Mouse (Mus musculus) lung, embryonic 14.5 days (tissue): ENCODE data around the gene Ptk6. TPM values are rescaled to one million over a fixed set of nuclear protein-coding genes. Genes with fewer than 3 reads are reported as not detected.
A peak's percentile ranks its signal among the peaks of the same experiment; 100 is the strongest.

Source experiments
- ATAC-seq: fragments of 200-750 bp; cut with Nextera tagmentation; 2 replicates; pipeline ENCODE4 v1.8.0; 2017; ENCODE audit warnings: mild to moderate bottlenecking, moderate TSS enrichment, moderate library complexity; ENCODE audit not compliant: insufficient read depth
- DNase-seq: peaks from one replicate; pipeline ENCODE4 v3.0.0-alpha.2; 2015
- H3K27ac ChIP-seq: fragments of 300-500 bp; sonication (generic); 2 replicates; pipeline ENCODE4 v1.5.1; 2014; ENCODE audit warnings: low read depth, mild to moderate bottlenecking, moderate library complexity
- H3K27me3 ChIP-seq: fragments of 300-500 bp; sonication (generic); 2 replicates; pipeline ENCODE4 v1.6.1; 2014; ENCODE audit warnings: low read length, control low read depth; ENCODE audit not compliant: insufficient read depth
- H3K36me3 ChIP-seq: fragments of 300-500 bp; sonication (generic); 2 replicates; pipeline ENCODE4 v1.6.1; 2014; ENCODE audit warnings: control low read depth; ENCODE audit not compliant: insufficient read depth
- H3K4me1 ChIP-seq: fragments of 300-500 bp; sonication (generic); 2 replicates; pipeline ENCODE4 v1.6.1; 2014; ENCODE audit warnings: antibody characterized with exemption, control low read depth; ENCODE audit not compliant: insufficient read depth
- H3K4me2 ChIP-seq: fragments of 300-500 bp; sonication (generic); 2 replicates; pipeline ENCODE4 v1.6.1; 2014; ENCODE audit warnings: mild to moderate bottlenecking
- H3K4me3 ChIP-seq: fragments of 300-500 bp; sonication (generic); 2 replicates; pipeline ENCODE4 v1.5.1; 2014; ENCODE audit warnings: low read depth, low read length
- H3K9ac ChIP-seq: fragments of 300-500 bp; sonication (generic); 2 replicates; pipeline ENCODE4 v1.6.1; 2014
- H3K9me3 ChIP-seq: fragments of 300-500 bp; sonication (generic); 2 replicates; pipeline ENCODE4 v1.6.1; 2016; ENCODE audit warnings: low read depth, low read length, control low read depth
- CTCF ChIP-seq: IDR thresholded peaks from 2 replicates; pipeline ENCODE4 v1.5.1; 2016; ENCODE audit warnings: antibody characterized with exemption, low read depth
- WGBS: fragments of 180-500 bp; shearing (Covaris S2); extraction: QIAGEN DNeasy Blood & Tissue Kit; methylation state at CpG from one replicate; pipeline ENCODE4 v1.1.7; 2014; 5-methylcytosine and 5-hydroxymethylcytosine counted together
- polyA plus RNA-seq: library from polyadenylated mRNA; unstranded; fragments of >200 nt; fragmentation: Nextera tagmentation; extraction: Ambion mirVana; gene quantifications from 2 replicates; pipeline ENCODE4 v1.2.1, GENCODE M21; 2014

Gene Ptk6
- polyA plus RNA-seq, 1 experiment from 2014 or later: not detected

DNA sequence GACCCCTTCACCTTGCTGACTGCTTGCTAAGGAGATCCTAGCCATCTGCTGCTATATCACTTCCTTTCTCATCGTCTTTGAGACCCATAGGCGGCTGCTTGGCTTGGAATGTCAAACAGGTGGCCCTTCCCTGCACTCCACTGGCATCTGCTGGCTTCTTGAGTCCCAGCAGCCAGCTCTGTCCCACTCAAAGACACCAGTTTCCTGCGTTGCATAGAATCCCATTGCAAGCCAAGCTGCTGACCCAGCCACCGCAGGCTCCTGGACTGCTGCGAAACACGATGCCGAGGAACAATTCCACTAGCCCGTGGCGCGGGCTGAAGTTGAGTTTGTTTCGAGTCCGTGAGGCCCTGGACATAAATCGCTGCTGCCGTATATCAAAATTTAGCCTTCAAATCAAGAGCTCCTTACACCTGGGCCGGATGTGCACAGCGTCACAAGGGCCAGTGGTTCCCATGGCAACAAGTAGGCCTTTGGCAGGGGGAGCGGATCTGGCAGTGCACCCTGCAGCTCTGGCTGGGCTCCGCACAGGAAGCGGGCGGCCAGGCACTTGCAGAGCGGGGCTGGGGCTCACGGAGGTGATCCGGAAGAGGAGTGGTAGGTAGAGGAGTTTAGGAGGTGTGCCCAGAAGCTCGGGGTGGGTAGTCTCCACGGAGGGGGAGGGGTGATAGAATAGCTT, 17.1 kb upstream of the Ptk6 start, which contains the start of gene Fndc11:
TSS of gene Fndc11 (plus strand) at position 476 of the 679 bp plus-strand sequence.
- WGBS: under 1% methylated on average over 25 of the region's 25 CpGs

DNA sequence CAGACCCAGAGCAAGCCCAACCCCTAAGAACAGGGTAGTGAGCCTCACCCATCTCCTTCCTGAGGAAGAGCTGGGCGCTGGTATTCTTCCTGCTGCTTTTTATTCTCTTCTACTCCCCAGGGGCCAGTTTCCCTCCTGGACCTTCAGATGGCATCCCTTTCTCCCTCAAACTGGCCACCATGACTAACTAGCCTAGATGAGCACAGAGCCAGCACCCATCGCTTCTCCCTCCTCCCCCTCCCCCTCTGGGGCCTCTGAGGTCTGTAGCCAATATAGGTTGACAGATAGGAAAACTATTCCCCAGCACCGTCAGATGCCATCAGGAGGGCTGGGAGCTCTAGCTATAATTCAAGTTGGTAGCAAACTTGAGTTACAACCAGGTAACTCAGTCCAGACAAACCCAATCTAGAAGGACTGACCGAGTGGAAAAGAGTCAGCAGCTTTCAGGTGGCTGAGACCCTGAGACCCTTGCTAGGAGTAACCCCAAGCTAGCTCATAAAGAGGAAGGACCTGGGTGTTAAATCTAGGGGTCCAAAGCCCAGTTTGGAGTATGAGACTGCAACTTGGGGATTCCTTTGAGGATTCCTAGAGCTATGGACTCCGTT, 16.4 kb upstream of the Ptk6 start:
- no peak overlapping the region for H3K9ac ChIP-seq
- H3K36me3 ChIP-seq: no peaks in the 10 kb centered on the region
- no peak overlapping the region for H3K4me3 ChIP-seq
- ATAC-seq: no peak
- peaks cover 6% of the 10 kb centered on the region; the same call in 1 of the 2 replicates for H3K27me3 ChIP-seq
- no peaks in the 10 kb centered on the region for H3K9me3 ChIP-seq
- 51% methylated on average over 5 of the region's 5 CpGs for WGBS
- H3K4me2 ChIP-seq: peak overlapping the region; percentile 64
- H3K4me1 ChIP-seq: peaks cover 4% of the 10 kb centered on the region; the same call in 1 of the 2 replicates
- peak; percentile 16 for DNase-seq
- no peak for TF ChIP-seq CTCF
- H3K27ac ChIP-seq: peak overlapping the region; percentile 88

More for the DNA sequence above, 17.1 kb upstream of the Ptk6 start, which contains the start of gene Fndc11:
- Histone ChIP-seq H3K4me1 (peaks cover 4% of the 10 kb centered on the region; the same call in 1 of the 2 replicates), H3K4me3 (peak within 1 kb of the TSS; percentile 15), H3K9me3 (no peaks in the 10 kb centered on the region), H3K27me3 (no peaks in the 10 kb centered on the region), H3K9ac (peak within 1 kb of the TSS; percentile 26), H3K27ac (peak within 1 kb of the TSS; percentile 88), H3K4me2 (peak within 1 kb of the TSS; percentile 64), H3K36me3 (no peaks in the 10 kb centered on the region)
- peak; percentile 38; the same call in 1 of the 2 replicates for TF ChIP-seq CTCF
- DNase-seq: peak; percentile 91
- peak; percentile 98 for ATAC-seq

DNA sequence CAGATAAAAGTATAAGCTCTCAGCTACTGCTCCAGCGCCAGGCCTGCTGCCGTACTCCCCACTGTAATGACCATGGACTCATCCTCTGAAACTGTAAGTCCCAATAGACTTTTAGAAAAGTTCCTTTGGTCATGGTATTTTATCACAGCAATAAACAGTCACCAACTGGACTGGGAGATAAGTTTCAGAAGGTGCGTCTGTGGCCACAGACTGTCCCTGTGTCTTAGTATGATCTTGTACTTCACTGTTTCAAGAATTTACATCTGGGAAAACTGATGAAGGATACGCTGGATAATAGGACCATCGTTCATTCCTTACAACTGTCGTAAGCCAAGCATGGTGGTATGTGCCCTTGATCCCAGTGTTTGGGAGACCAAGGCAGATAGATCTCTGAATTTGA, 13.4 kb upstream of the Ptk6 start:
- Histone ChIP-seq H3K36me3 (no peaks in the 10 kb centered on the region), H3K4me2 (no peak overlapping the region), H3K9ac (no peak overlapping the region), H3K4me3 (no peak overlapping the region), H3K27ac (no peak overlapping the region), H3K4me1 (peaks cover 4% of the 10 kb centered on the region; the same call in 1 of the 2 replicates), H3K27me3 (peaks cover 35% of the 10 kb centered on the region), H3K9me3 (no peaks in the 10 kb centered on the region)
- 80% methylated on average over 6 of the region's 6 CpGs for WGBS
- ATAC-seq: no peak
- no peak for TF ChIP-seq CTCF
- no peak for DNase-seq

DNA sequence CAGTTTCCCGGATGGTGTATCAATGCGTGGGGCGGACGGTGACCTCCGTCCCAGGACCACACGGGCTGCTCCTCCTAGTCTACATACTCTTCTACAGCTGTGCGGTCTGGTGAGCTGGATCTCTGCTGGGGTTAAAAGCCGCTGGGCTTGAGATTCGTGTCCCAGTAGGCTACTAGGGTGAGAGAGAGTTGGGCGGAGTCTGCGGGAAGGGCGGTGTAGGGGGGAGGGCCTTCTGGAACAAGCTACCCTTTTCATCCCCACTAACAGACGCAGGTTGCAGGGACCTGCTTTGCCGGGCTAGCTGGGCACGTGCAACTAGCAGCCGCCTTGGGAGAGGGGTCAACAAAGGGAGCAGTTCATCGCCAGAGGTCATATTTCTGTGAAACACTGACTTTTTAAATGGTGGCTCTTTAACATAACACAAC, 10.4 kb upstream of the Ptk6 start, which contains the start of gene Srms:
TSS of gene Srms (minus strand) at position 165 of the 425 bp plus-strand sequence.
- Histone ChIP-seq H3K9ac (peak within 1 kb of the TSS; percentile 22), H3K4me3 (peak within 1 kb of the TSS; percentile 33), H3K36me3 (no peaks in the 10 kb centered on the region), H3K27ac (no peak within 1 kb of the TSS), H3K27me3 (peaks cover 35% of the 10 kb centered on the region), H3K4me1 (no peaks in the 10 kb centered on the region), H3K4me2 (peak within 1 kb of the TSS; percentile 62), H3K9me3 (no peaks in the 10 kb centered on the region)
- ATAC-seq (peak; percentile 66; the same call in 1 of the 2 replicates), DNase-seq (peak; percentile 38)
- TF ChIP-seq CTCF: no peak
- WGBS: 1% methylated on average over 17 of the region's 17 CpGs

DNA sequence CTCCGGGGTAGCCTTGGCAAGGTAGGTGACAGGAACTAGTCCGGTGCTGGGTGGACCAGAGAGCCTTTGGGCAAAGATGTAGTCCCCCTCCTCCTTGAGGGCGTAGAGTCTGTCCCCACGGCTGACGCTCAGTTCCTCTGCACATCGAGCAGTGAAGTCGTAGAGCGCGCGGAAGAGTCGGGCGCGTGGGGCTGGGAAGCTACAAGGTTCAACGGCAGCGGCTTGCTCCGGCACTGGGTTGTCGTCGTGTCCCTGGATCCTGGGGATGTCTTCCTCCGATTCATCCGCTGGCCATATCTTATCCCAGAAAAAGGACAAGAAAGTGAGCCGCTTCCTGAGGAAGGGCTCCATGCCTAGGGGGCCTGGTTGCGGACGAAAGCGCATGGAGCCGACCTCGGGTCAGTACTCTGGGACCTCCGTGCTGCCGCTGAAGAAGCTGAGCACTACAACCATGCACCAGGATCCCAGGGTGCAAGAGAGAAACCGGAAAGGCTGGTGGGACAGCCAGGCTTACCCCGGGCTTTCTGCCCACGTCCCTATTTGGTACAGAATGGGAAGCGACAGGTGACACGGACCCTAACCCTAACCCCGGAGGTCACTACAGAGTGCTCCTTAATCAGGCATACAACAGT, 9.9 kb upstream of the Ptk6 start:
- no peak for TF ChIP-seq CTCF
- no peak for DNase-seq
- no peaks in the 10 kb centered on the region for H3K36me3 ChIP-seq

DNA sequence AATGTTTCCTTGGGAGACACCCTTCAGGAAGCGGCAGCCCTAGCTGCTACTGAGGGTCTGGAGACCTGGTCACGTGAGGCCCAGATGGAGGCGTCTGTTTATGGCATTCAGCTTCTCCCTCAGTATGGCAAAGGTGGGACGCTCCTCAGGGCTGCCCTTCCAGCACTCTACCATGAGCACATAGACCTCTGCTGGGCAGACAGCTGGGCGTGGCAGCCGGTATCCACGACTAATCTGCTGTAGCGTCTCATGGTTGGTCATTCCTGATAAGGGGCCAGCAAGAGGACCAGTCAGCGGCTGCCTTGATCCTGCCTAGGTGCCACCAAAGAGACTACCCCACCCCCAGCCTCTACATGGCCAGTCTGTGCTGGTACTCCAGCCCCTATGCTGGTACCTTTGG, 3.5 kb upstream of the Ptk6 start:
- peak; percentile 52; the same call in 1 of the 2 replicates for ATAC-seq

More for the DNA sequence above, 9.9 kb upstream of the Ptk6 start:
- Histone ChIP-seq H3K9me3 (no peaks in the 10 kb centered on the region), H3K4me1 (no peaks in the 10 kb centered on the region), H3K27me3 (peaks cover 35% of the 10 kb centered on the region), H3K27ac (no peak overlapping the region), H3K4me3 (peak overlapping the region; percentile 33), H3K9ac (peak overlapping the region; percentile 22), H3K4me2 (peak overlapping the region; percentile 62)
- 4% methylated on average over 34 of the region's 34 CpGs for WGBS
- peak; percentile 60 for ATAC-seq

More for the DNA sequence above, 3.5 kb upstream of the Ptk6 start:
- Histone ChIP-seq H3K4me2 (no peak overlapping the region), H3K27me3 (peaks cover 1% of the 10 kb centered on the region; the same call in 1 of the 2 replicates), H3K4me1 (no peaks in the 10 kb centered on the region), H3K27ac (no peak overlapping the region), H3K9me3 (no peaks in the 10 kb centered on the region), H3K4me3 (no peak overlapping the region), H3K9ac (no peak overlapping the region), H3K36me3 (no peaks in the 10 kb centered on the region)
- no peak for TF ChIP-seq CTCF
- WGBS: 73% methylated on average over 9 of the region's 9 CpGs
- no peak for DNase-seq
